Mouse (Mus musculus): ENCODE results near the gene Gm20708.

- TF ChIP-seq CTCF (IDR thresholded peaks at IDR 0.05; ENCODE audit: low read depth): no peak
- no peak for TF ChIP-seq EP300 (IDR thresholded peaks at IDR 0.05; ENCODE audit: low read depth)
These were observed 63.6 kb downstream of the Gm20708 start, which contains the start of gene Tha1 for GRCm38 (mm10) chr11:117872861-117873608.
